ENCODE assay signal across 1 mouse cellular context in the genomic region with DNA sequence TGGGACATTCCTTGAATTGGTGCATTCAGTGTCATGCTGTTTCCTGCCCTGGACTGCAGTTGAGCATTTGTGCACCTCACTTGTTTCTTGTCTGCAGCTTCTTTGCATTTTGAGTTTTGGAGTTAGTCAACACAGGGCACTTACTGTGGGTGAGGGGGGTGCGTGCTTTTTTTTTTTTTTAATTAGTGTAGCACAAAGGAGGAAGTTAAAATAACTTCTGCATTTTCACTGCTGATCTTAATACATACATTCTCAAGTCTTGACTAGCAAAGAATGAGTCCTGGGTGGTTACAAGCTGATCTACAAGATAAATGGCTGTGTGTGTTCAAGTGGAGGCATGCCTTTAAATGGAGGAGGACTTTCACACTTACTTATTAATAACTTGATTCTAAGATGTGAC.
TF ChIP-seq lines count a peak whose summit lies in the region.

No protein-coding gene starts in this region.

TF ChIP-seq in CH12.LX, 34 proteins besides CTCF, POLR2A, EP300 and RAD21:
- TF ChIP-seq TBP (conservative IDR thresholded peaks at IDR 0.05; ENCODE audit: low read depth, low read length): no peak
- TF ChIP-seq MAFK (IDR thresholded peaks at IDR 0.05; ENCODE audit: insufficient replicate concordance, low read length): peak; percentile 35; the same call in 1 of the 2 replicates
- peak; percentile 86 for TF ChIP-seq IRF4 (IDR thresholded peaks at IDR 0.05; ENCODE audit: low read depth, low read length)
- TF ChIP-seq NRF1 (IDR thresholded peaks at IDR 0.05; ENCODE audit: low read depth, low read length): no peak
- TF ChIP-seq E2F4 (IDR thresholded peaks at IDR 0.05; ENCODE audit: insufficient replicate concordance, low read depth, low read length): no peak
- TF ChIP-seq RCOR1 (conservative IDR thresholded peaks at IDR 0.05; ENCODE audit: low read depth, low read length): peak; percentile 46; the same call in 1 of the 2 replicates
- TF ChIP-seq ZNF384 (IDR thresholded peaks at IDR 0.05; ENCODE audit: low read depth, low read length): peak; percentile 97
- no peak for TF ChIP-seq USF2 (conservative IDR thresholded peaks at IDR 0.05; ENCODE audit: low read depth, low read length)
- TF ChIP-seq POLR2AphosphoS2 (IDR thresholded peaks at IDR 0.05; ENCODE audit: low read depth, low read length): no peak
- TF ChIP-seq PAX5 (IDR thresholded peaks at IDR 0.05; ENCODE audit: low read length): no peak
- peak; percentile 53; the same call in 1 of the 2 replicates for TF ChIP-seq MAX (IDR thresholded peaks at IDR 0.05; ENCODE audit: low read length)
- no peak for TF ChIP-seq SMC3 (IDR thresholded peaks at IDR 0.05; ENCODE audit: low read depth, low read length)
- peak; percentile 17; the same call in 1 of the 2 replicates for TF ChIP-seq HCFC1 (IDR thresholded peaks at IDR 0.05; ENCODE audit: low read depth, low read length)
- TF ChIP-seq BHLHE40 (IDR thresholded peaks at IDR 0.05; ENCODE audit: low read depth, low read length): peak; percentile 60
- TF ChIP-seq MAZ (IDR thresholded peaks at IDR 0.05; ENCODE audit: low read depth, low read length): peak; percentile 75
- TF ChIP-seq CHD1 (IDR thresholded peaks at IDR 0.05; ENCODE audit: low read depth, low read length): no peak
- no peak for TF ChIP-seq GABPA (IDR thresholded peaks at IDR 0.05; ENCODE audit: insufficient replicate concordance, low read depth, low read length)
- TF ChIP-seq MEF2A (IDR thresholded peaks at IDR 0.05; ENCODE audit: borderline replicate concordance, low read depth, low read length): 0 out of 2 replicates have a peak, but pooled peaks have one; percentile 41
- TF ChIP-seq ZC3H11A (IDR thresholded peaks at IDR 0.05; ENCODE audit: low read depth, low read length): no peak
- no peak for TF ChIP-seq NELFE (IDR thresholded peaks at IDR 0.05; ENCODE audit: low read depth, low read length)
- TF ChIP-seq ELF1 (IDR thresholded peaks at IDR 0.05; ENCODE audit: low read depth, low read length): peak; percentile 38; the same call in 1 of the 2 replicates
- no peak for TF ChIP-seq KAT2A (IDR thresholded peaks at IDR 0.05; ENCODE audit: insufficient replicate concordance, low read length)
- peak; percentile 78; the same call in 1 of the 2 replicates for TF ChIP-seq MXI1 (IDR thresholded peaks at IDR 0.05; ENCODE audit: low read depth, low read length)
- 0 out of 2 replicates have a peak, but pooled peaks have one; percentile 31 for TF ChIP-seq TCF12 (IDR thresholded peaks at IDR 0.05; ENCODE audit: low read depth, low read length)
- peak; percentile 60 for TF ChIP-seq ETS1 (conservative IDR thresholded peaks at IDR 0.05; ENCODE audit: low read depth, low read length)
- TF ChIP-seq MYC (IDR thresholded peaks at IDR 0.05; ENCODE audit: low read depth, low read length): 0 out of 2 replicates have a peak, but pooled peaks have one; percentile 50
- TF ChIP-seq ZMIZ1 (IDR thresholded peaks at IDR 0.05; ENCODE audit: low read depth, low read length): no peak
- peak; percentile 73 for TF ChIP-seq CHD2 (IDR thresholded peaks at IDR 0.05; ENCODE audit: low read length)
- TF ChIP-seq SIN3A (IDR thresholded peaks at IDR 0.05; ENCODE audit: low read length): peak; percentile 88
- TF ChIP-seq JUN (IDR thresholded peaks at IDR 0.05; ENCODE audit: insufficient read depth, low read depth, low read length): peak; percentile 47
- TF ChIP-seq JUND (conservative IDR thresholded peaks at IDR 0.05; ENCODE audit: low read depth, low read length): peak; percentile 82
- TF ChIP-seq ZKSCAN1 (IDR thresholded peaks at IDR 0.05; ENCODE audit: borderline replicate concordance, low read depth, low read length): no peak
